Mouse (Mus musculus) 3134 (cell line): ENCODE measurements around the gene Sh3bgrl.
"Not testable (repeated sequence)": the region's sequence is repeated elsewhere in the genome, so short reads cannot be mapped to it uniquely, and the experiment has no call there.

Experiments used
- DNase-seq: peaks from one replicate; pipeline ENCODE4 v3.0.0-alpha.2; 2011; ENCODE audit warnings: low spot score; ENCODE audit not compliant: insufficient read length; ENCODE audit errors: extremely low read depth

The Sh3bgrl gene

DNA sequence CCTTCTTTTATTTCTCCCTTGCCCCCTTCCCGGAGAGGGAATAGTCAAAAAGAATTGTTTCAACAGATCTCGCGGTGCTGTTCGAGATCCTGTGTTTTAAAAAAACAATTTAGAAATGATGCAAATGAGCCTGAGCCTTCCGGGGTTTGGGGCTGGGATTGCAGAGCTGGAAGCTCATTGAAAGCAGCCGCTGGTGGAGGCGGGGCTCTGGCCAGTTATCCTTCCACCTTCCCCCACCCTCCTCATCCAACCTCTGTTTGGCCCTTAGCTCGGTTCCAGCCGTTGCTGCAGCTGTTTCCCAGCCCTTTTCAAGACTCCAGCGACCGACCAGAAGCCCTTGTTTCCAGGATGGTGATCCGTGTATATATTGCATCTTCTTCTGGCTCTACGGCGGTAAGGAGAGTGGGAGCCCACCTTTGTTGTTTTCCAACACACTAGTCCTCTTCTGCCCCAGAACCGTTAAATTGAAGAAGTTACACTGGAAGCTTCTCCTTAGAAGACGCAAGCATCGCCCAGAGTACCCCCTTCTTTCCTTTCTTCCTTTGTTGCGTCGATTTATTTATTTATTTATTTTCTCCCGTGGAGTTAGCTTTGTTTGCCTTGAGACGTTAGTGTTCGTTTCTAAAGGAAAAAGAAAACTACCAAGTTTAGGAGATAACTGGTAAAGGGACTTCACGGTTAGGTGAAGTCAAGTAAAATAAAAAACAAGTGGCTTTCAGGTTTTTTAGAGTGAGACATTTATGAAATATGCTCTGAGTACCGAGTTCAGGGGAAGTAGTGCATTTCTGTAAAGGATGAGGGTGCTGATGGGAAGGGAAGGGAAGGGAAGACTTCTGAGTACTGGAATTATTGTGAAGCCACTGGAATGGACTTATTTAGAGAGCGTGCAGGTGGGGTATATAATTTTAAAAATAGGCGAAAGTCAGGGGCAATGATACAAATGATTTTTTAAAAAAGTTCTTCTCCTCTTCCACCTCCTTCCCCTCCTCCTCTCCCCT lies at the start of gene Sh3bgrl:
Gene Sh3bgrl (plus strand): TSS at position 121 of the 998 bp plus-strand sequence.
- peak; percentile 79 for DNase-seq

DNA sequence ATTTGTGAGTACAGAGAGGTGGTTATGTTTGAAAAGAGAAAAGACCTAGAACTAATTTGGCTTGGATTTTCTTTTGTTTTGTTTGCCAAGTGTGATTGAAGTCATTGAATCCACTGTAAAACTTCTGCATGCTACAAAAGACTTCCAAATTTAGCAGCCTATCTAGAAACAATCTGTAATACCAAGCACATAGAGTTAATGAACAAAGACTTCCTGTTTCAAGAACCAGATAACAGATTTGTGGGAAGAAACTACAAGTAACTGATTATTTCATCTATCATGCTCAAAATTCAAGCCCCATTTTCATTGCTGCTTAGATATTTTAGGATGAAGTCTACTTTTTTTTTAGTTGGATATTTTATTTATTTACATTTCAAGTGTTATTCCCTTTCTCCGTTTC lies 47.4 kb upstream of the Sh3bgrl start:
- DNase-seq = no peak

DNA sequence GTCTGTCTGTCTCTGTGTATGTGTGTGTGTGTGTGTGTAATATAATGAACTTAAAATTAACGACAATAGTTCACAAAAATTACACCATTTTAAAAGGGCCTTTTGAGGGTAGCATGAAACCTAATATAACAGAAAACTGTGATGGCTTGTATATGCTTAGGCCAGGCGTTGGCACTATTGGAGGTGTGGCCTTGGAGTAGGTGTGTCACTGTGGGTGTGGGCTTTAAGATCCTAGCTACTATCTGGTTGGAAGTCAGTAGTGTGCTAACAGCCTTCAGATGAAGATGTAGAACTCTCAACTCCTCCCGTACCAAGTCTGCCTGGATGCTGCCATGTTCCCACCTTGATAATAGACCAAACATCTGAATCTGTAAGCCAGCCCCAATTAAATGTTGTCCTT lies 23.4 kb upstream of the Sh3bgrl start:
- DNase-seq = no peak

DNA sequence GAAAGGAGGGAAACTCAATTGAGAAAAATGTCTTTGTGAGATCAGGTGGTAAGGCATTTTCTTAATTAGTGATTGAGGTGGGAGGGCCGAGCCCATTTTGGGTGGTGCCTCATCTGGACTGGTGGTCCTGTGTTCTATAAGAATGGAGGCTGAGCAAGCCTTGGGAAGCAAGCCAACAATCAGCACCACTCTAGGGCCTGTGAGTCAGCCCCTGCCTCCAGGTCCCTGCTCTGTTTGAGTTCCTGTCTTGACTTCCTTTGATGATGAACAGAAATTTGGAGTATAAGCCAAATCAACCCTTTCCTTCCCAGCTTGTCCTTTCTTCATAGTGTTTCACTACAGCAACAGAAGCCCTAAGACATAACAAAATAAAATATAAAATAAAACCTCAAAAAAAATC lies 19.4 kb upstream of the Sh3bgrl start:
- DNase-seq = peak; percentile 2

DNA sequence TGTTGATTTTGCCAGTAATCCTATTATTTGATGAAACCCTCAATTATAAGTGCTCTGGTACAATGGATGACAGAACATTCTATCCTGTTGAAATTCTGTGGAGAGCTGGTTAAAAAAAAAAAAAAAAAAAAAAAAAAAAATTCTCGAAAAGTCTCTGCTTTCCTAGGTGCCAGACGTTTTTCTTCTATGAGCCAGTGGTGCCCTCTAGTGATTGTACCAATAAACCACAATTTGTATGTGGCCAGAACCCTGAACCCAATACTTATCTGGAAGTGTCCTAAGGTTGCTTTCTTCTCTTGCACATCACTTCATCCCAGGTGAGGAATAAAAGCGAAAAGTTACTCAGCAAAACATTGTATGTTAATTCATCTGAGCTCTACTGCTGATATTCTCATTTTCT lies 18.8 kb upstream of the Sh3bgrl start:
- DNase-seq = no peak

DNA sequence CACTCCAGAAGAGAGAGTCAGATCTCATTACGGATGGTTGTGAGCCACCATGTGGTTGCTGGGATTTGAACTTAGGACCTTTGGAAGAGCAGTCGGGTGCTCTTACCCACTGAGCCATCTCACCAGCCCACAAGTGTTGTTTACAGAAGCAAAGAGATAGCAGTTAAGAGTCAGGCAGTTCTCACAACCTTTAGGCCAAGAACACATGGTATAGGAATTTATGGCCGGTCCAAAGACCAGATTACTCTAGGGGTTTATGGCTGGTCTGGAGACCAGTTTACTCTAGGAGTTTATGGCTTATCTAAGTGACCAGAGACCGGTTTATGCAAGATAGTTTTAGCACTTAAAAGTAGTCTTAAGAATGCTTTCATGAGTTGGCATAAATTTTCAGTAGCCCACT lies 15.8 kb upstream of the Sh3bgrl start:
- DNase-seq = not testable (repeated sequence)

DNA sequence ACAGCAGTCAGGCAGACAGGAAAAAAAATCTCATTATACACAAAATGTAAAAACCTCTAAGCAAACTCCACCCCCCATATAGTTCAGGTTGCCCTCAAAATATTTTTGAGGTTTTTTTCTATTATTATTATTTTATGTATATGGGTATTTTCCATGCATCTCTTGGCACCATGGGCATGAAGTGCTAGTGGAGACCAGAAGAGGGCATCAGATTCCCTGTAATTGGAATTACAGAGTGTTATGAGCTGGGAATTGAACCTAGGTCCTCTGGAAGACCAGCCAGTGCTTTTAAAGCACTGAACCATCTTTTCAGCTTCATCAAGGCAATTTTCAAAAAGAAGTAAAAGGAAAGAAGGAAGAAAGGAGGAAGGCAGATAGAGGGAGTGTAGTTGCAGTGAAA lies 8.1 kb upstream of the Sh3bgrl start:
- no peak for DNase-seq

DNA sequence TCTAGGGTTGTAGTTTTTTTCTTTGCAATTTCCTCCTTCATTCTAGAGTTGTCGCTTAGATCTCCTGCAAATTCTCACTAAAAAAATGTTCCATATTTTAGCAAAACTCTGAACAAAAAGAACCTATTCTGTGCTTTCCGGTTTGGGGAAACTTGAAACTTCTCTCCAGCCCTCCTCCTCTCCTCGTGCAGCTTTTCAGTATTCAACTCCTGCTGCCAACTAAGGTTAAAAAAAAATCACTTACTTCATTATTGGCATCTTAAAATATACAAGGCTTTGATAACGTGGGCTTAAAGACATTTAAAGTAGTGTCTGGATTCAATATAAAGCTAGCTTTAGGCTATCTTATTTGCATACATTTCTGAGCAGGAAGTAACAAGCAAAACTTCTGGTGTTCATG lies 365 bp upstream of the Sh3bgrl start:
- DNase-seq = no peak

DNA sequence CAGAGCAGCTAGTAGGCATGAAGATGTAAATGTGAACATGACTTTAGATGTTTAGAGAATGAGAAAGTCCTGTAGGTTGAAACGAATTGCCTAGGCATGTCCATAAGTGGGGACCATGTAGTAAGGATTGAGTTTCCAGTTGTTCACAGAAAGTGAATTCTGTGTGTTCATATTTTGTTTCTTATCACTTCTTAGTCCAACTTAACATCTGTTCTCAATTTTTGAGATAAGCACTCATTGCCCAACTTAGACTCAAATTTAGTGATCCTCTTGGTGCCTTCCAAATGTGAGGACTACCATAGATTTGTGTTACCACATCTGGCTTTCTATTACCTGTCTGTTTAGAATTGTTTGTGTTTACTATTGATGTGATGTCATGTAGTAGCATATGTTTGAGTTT lies 3.3 kb downstream of the Sh3bgrl start:
- no peak for DNase-seq

DNA sequence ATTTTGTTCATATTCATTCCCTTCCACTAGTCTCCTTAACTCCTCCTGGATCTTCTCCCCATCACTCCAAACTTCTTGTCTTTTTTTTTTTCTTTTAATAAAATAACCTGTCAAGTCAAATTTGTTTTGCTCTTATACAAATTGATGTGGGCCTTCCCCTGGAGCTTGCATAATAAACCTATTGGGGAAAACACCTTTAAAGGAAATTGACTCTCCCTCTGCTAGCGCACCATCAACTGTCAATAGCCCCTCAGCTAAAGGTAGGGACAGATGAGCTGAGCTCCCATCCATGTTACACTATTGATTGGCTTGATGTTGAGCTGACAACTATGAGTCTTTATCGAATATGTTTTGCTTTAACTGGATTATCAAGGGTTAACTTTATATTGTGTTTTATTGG lies 5.3 kb downstream of the Sh3bgrl start:
- DNase-seq = no peak

DNA sequence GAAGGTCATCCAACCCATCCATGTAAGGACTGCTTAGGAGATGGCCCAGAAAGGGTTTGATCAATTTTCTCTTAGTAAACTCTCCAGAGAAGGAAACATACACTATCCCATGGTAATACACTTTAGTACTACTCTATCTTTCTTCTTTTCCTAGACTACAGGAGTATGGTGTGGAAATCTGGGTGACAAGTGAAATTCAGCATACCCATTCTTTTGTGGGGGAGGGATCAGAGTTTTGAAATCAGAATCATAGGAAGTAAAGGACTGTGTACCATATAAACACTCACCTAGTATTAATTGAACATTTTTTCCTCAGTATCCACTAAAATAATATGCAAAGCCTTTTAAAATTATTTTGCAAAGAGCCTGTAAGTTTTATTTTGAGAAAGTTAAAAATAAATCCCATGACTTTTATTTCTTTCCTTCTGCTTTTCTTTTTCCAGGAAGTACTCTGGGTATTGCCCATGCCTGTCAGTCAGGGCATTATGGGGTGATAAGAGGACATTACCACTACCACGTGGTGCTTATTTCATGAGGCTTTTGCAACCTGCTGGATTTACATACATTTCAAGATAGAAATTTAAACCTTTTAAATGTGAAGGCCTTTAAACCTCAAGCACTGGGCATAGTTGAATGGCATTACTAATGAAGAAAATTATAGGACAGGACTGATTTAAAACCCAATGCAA lies 13.1 kb downstream of the Sh3bgrl start:
- DNase-seq = no peak

DNA sequence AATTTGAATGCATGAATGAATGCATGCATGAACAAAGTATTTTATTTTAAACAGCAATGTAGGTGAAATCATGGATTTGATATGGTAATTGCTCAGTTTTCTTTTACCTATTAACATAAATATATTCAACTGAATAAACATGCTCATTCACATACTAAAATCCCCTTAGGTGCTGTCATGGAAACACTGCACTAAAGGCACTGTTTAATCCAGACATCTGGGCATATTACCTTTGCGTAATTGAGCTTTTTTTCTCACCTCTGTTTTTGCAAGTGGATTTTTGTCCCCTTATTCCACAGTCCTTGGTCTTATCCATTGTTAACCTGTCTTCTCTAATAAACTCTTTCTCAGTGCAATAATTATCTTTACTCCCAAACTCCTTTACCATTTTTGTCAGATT lies 17.7 kb downstream of the Sh3bgrl start:
- no peak for DNase-seq

DNA sequence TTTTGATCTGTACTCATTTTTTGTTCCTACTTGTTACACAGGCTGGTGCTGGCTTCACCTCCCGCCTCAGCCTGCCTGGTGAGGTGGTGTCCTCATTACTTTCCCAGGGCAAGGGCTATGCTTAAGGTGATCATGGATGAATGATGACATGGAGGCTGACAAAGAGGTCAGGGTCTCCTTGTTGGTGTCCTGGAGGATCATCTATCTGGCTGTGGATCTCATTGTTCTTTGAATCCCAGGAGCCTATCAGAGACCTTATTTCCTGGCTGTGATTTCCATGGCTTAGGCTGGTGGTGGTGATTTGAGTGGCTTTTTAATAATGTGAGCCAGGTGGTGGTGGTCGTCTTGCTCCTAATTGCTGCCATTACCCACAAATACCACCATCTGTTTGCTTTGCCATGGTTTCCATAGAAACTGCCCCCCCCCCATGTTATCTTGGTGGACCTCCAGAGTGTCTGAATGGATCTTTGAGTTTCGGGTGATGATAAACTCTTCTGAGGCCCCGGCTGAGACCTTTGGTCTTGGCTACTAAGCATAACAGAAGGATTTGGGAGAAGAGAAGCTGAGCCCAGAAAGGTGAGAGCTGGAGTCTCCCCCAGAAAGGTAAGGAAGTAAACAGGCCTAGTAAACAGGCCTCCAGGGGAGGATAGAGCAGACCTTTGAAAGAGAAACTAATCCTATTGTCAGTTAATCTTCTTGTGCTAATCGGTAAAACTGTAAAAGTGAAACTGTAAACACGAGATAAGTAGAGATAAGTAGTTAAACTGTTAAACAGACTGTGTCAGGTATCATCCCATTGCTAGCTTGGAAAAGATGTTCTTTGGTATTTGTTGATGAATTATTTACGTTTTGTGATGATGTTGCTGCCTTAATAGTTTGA lies 18.5 kb downstream of the Sh3bgrl start:
- DNase-seq = no peak

DNA sequence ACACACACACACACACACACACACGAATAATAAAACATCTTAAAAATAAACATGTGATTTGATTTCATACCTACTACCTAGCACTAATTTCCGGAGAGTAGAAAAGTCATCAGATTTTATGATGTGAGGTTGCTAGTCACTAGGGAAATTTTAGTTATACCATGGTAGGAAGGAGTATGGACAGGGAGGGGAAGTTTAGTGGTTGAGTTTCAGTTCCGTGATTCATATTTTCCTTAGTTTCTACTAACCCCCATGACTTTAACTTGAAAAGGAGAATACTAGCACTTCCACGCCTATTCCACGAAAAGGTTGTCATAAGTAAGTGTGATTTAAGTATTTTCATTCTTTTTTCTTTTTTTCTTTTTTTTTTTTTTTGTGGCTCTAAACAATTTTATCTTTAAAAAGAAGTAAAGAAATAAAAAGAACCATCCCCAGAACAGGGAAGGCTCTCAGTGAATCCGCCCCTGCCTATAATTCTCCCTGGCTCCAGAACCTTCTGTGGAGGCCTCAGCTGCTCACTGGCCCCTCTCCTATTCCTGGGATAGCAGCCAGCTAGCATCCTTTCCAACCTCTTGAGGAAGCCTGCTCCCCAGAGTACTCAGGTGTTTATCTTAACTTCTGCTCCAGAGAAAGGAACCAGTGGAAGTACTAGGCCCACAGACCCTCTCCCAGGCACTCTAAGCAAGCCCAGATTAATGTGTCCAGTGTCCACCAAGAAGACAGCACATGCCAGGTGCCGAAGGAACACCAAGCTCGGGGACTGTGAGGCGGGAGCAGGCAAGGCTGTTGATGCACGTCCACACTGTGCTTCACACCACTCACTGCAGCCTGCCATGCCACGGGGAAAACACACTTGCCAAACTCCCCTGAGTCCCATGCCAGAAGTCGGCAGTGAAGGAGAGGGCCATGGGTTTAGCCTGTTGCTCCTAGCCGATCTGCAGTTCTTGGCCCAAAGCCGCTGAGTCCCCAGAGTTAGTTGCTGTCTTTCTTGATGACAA lies 25.0 kb downstream of the Sh3bgrl start:
- DNase-seq = no peak

DNA sequence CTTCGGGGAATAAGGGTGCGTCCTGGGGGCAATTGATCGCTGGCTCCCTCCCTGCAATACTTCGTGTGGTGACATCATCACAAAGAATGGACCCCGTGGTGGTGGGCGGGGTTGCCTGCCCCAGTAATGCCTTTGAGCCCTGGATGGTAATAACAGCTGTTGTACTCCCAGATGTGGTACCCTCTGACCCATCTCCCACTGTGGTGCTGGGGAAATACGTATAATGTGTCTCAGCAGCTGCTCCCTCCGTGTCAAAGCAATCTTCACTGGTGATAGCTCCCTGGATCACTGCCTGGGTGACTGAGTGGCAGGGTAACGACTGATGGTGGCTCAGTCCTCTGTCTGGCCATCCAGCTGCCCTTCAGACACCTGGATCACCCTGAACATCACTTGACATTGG lies 26.0 kb downstream of the Sh3bgrl start:
- DNase-seq = no peak

DNA sequence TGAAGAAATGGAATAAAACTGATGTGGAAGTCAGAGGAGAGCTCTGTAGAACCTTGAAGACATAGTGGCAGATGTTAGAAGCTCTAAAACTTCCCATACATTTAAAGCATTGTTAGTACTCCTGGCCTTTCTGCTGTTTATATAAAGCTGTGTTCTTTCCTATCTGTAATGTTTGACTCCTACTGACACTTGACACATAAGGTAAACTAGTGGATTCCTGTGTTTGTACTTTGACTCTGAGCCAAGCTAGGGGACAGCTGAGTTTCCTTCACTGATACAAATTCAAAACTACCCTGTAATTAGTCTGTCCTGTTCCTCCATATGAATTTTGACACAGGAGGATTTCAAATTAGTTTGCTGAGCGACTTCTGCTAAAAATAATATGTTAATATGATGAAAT lies 27.5 kb downstream of the Sh3bgrl start:
- DNase-seq = no peak

DNA sequence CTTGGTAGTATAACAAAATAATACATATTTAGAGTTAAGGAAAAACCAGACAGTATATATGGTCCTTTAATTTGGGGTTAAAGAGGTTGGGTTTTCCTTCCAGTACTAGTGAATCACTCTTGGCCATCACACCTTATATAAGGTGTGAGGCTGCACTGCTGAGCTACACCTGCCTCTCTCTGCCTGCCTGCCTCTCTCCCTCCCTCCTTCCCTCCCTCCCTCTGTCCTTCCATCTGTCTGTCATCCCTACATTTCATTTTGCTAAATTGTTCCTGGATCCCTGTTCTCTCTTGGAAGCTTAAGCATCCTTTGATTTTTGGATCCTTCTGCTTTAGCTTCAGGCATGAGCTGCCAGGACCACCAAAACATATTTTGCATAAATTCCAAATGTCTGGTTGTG lies 28.6 kb downstream of the Sh3bgrl start:
- no peak for DNase-seq

DNA sequence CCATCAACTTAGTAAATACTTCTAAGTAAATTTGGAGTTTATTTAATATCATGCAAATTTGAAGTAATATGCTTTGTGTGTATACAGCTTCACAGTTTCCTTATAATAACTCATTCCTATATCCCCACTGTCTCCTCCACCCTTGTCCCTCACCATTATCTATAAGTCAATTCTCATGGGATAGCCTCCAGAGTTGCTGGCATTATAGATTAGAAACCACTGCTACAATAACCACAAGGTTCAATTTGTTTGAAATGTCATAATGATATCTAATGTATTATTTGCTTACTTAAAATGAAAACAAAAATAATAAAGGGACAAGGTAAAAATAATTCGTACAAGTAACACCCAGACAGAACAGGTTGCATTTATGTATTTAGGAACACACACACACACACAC lies 31.7 kb downstream of the Sh3bgrl start:
- no peak for DNase-seq

DNA sequence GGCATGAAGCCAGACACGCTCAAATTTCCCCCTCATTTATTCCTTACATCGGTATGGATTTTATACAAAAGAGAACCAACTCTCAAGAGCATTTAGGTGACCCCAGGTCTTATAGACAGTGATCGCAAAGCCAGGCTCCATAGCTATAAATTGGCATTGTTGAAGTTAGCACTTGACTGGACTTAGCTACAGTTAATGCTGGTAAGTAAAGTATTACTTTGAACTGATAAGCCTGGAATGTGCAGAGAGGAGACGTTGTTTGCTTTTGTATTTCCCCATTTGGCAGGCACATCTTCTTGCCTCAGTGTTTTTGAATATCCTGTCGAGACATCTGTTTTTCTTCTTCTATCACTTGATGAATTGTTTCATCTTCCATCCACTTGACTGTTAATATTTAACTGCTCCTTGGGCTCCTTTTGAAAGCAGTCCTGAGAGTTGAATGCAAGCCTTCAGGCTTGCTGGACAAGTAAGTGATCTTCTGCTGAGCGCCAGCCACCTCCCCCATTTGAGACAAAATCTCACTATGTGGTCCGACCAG lies 32.5 kb downstream of the Sh3bgrl start:
- DNase-seq = no peak

DNA sequence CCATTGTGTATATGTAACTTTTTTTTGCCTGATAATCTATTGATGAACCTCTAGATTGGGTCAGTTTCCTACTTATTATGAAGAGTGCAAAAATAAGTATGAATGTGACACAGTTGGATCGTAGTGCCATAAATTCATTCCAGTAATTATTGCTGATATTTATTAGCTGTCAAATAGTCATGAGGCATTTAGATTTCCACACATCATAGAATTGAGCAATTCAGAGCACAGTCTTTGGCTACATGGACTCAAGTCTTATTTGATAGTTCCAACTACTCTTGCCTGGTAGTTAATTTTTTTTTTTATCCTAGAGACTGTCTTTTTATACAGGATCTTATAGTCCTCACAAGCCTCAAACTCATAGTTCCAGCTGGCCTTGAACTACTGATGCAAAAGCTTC lies 34.9 kb downstream of the Sh3bgrl start:
- no peak for DNase-seq
